Mouse (Mus musculus) myocyte (in vitro differentiated cells): ENCODE data around the gene Rgs19.

Experiments used
- CEBPB ChIP-seq: IDR thresholded peaks from 2 replicates; pipeline ENCODE4 v1.6.1; 2011; ENCODE audit warnings: mild to moderate bottlenecking, moderate library complexity; ENCODE audit not compliant: poor library complexity, insufficient read depth, severe bottlenecking
- MAX ChIP-seq: IDR thresholded peaks from one replicate; pipeline ENCODE4 v1.6.1; 2011; ENCODE audit warnings: low read depth, mild to moderate bottlenecking, control low read depth
- MYOD1 ChIP-seq, 3 experiments: IDR thresholded peaks; one replicate each; pipeline ENCODE4 v1.6.1; 2011; ENCODE audit warnings: control low read depth in 2 of 3, low read depth in 2 of 3, mild to moderate bottlenecking in 2 of 3, moderate library complexity in 1 of 3; ENCODE audit not compliant: insufficient read length in 2 of 3, control insufficient read depth in 1 of 3
- MYOG ChIP-seq, 3 experiments: IDR thresholded peaks; one replicate each; pipeline ENCODE4 v1.6.1; 2011; ENCODE audit warnings: control low read depth in 2 of 3, low read depth in 2 of 3, mild to moderate bottlenecking in 2 of 3; ENCODE audit not compliant: insufficient read length in 2 of 3, control insufficient read depth in 1 of 3, insufficient read depth in 1 of 3
- POLR2A ChIP-seq: IDR thresholded peaks from one replicate; pipeline ENCODE4 v1.6.1; 2011; ENCODE audit warnings: low read depth, mild to moderate bottlenecking, control low read depth, moderate library complexity; ENCODE audit not compliant: insufficient read length
- POLR2AphosphoS2 ChIP-seq: IDR thresholded peaks from one replicate; pipeline ENCODE4 v1.6.1; 2011; ENCODE audit warnings: low read depth, control low read depth; ENCODE audit not compliant: insufficient read length
- SRF ChIP-seq: IDR thresholded peaks from one replicate; pipeline ENCODE4 v1.6.1; 2011; ENCODE audit warnings: low read depth; ENCODE audit not compliant: control insufficient read depth, insufficient read length
- TCF12 ChIP-seq: IDR thresholded peaks from one replicate; pipeline ENCODE4 v1.6.1; 2011; ENCODE audit warnings: mild to moderate bottlenecking, control low read depth; ENCODE audit not compliant: poor library complexity, insufficient read depth, severe bottlenecking
- TCF3 ChIP-seq: IDR thresholded peaks from one replicate; pipeline ENCODE4 v1.6.1; 2011; ENCODE audit warnings: low read depth, control low read depth; ENCODE audit not compliant: insufficient read length
- USF1 ChIP-seq: IDR thresholded peaks from one replicate; pipeline ENCODE4 v1.6.1; 2011; ENCODE audit warnings: low read depth, mild to moderate bottlenecking, control low read depth, moderate library complexity

- TF ChIP-seq POLR2A (no peak), MYOG (IDR thresholded peaks at IDR 0.05; ENCODE audit: control insufficient read depth in 1 of 3, insufficient read depth in 1 of 3, insufficient read length in 2 of 3, low read depth in 2 of 3) (no peak), MAX (no peak), USF1 (no peak), POLR2AphosphoS2 (no peak), SRF (no peak), CEBPB (no peak), MYOD1 (IDR thresholded peaks at IDR 0.05; ENCODE audit: control insufficient read depth in 1 of 3, insufficient read length in 2 of 3, low read depth in 2 of 3) (no peak), TCF12 (no peak), TCF3 (no peak)
Observed at GRCm38 (mm10) chr2:181696801-181697420, 3.1 kb upstream of the Rgs19 start.
